Mouse (Mus musculus) layer of hippocampus, adult 9-11 months (tissue): ENCODE measurements around the gene Mup4.
"Not testable (repeated sequence)": the region's sequence is repeated elsewhere in the genome, so short reads cannot be mapped to it uniquely, and the experiment has no call there.

Source experiments
- DNase-seq: peaks from one replicate; pipeline ENCODE4 v3.0.0; 2022

The Mup4 gene

GRCm38 (mm10) chr4:59960610-59961009 is at the start of gene Mup4:
TSS of gene Mup4 (minus strand) at chr4:59960710.
- no peak for DNase-seq

GRCm38 (mm10) chr4:59997894-59998293 is 37.4 kb upstream of the Mup4 start:
- DNase-seq: not testable (repeated sequence)

- DNase-seq: no peak
Observed at GRCm38 (mm10) chr4:59963405-59964344, 3.2 kb upstream of the Mup4 start, which contains the start of gene Mup6. TSS of gene Mup6 (plus strand) at chr4:59964294.

DNA sequence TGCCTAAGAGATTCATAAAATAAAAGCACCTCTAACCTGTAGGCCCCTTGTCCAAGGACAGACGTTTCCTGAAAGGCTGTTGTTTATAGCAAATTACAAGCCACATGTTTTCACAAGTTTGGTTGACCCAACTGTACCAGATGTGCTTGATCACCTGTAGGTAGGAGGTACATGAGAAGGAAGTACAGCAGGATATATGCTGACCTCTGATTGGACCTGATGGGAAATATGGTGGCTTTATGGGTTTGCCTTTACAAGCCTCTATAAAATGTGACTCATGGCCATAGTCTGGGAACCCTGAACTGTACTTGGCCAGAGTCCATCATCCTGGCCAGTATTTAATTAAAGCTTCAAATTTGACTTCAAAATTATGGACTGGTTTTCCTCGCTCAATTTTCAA is 23.0 kb downstream of the Mup4 start:
- DNase-seq: no peak

DNA sequence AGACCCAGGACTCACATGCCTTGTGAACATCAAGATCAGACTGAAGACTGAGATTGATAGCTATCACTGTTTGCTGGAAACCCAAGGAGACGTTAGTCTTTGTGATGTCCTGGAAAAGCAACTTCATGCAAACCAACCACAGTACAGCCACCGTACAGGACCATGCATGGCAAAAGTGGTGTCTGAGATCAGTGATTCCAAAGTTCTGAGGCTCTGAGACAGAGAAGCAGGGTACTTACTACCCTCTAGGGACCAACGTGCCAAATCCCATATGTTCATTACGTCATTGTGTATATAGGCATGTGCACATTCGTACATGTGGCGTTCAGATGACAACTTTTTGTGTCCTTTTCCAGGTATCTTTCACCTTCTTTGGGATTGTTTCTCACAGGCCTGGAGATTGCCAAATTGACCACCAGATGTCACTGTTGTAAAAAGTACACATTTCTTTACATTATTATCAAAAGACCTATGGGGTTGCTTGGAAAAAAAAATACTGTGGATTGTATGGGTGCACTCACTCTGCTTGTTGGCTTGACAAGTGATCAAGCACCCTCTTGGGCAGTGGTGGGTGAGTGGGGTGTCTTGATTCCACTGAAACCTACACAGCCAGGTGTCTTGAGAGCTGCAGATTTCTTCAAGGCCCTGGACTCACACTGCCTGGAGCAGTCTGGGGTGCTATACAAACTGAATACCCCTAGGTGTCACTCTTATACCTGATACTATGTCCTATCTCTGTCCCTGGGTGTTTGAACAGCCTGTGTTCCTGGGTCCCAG is 27.8 kb downstream of the Mup4 start:
- peak; percentile 17 for DNase-seq

GRCm38 (mm10) chr4:59928347-59928746 is 32.2 kb downstream of the Mup4 start:
- peak; percentile 78 for DNase-seq

- no peak for DNase-seq
Observed at GRCm38 (mm10) chr4:59927666-59928065, 32.8 kb downstream of the Mup4 start.

GRCm38 (mm10) chr4:59925082-59925481 is 35.4 kb downstream of the Mup4 start:
- DNase-seq: no peak

GRCm38 (mm10) chr4:59917966-59918365 is 42.5 kb downstream of the Mup4 start:
- DNase-seq: no peak

GRCm38 (mm10) chr4:59914608-59915403 is 45.7 kb downstream of the Mup4 start, which contains the start of gene Slc46a2:
TSS of gene Slc46a2 (minus strand) at chr4:59915056.
- DNase-seq: no peak

DNA sequence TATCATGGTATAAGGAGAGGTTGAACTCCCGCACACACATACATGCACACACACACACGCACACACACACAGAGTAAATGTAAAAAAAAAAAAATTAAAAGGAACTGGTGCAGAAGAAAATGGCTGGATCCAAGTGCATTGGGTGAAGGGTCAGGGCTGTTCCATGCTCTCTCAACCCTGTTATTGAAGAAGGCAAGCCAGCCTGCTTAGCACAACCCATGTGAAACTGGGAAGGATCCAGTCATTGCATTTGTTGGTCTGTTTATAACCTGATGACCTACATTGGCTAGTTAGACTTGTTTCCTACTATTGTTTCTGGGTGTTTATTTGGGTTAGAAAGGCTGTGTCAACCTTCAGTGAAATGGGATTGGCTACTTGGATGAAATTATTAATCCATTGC is 51.7 kb downstream of the Mup4 start:
- no peak for DNase-seq

- no peak for DNase-seq
Observed at GRCm38 (mm10) chr4:59907657-59908230, 52.8 kb downstream of the Mup4 start.

- DNase-seq: no peak
Observed at GRCm38 (mm10) chr4:59907092-59907491, 53.4 kb downstream of the Mup4 start.
